Mouse (Mus musculus): Measurements from ENCODE around the gene Dmrt1.

Dmrt1 gene

GRCm38 (mm10) chr19:25505360-25506196, at the start of gene Dmrt1:
Gene Dmrt1, plus strand, starts transcription at chr19:25505618.
- POLR2A ChIA-PET: interaction anchor here (0.5 to 4.2 kb wide), 35 partner anchors 9 to 1045 kb away, joined by 3 to 27 read pairs (median 5); partner anchors contain the start of genes Dmrt2 (in 1 of the 4) and Dmrt3 (in 1 of the 4)
- CTCF ChIA-PET: interaction anchor here in 3 of 4 experiments (0.6 to 2.1 kb wide), 15 partner anchors 12 to 1150 kb away, joined by 3 to 14 read pairs (median 3); partner anchors contain the start of genes Dmrt2 (in 1 of the 3) and Dmrt3 (in 1 of the 3)

GRCm38 (mm10) chr19:25460760-25461159, 44.7 kb upstream of the Dmrt1 start:
- POLR2A ChIA-PET: interaction anchor here in 2 of 4 experiments (0.7 to 1.6 kb wide), 4 partner anchors 8 to 224 kb away, joined by 3 to 4 read pairs (median 3); partner anchors contain the start of gene Kank1 (in 1 of the 2)
- CTCF ChIA-PET: interaction anchor here in 2 of 4 experiments (0.9 to 3.5 kb wide), 4 partner anchors 9 to 163 kb away, joined by 3 to 12 read pairs (median 6); no protein-coding TSS in a partner anchor

- ChIA-PET CTCF (interaction anchor here (0.5 to 3.5 kb wide), 7 partner anchors 10 to 73 kb away, joined by 3 to 12 read pairs (median 6); no protein-coding TSS in a partner anchor), POLR2A (interaction anchor here in 3 of 4 experiments (0.5 to 1.3 kb wide), 10 partner anchors 11 to 500 kb away, joined by 3 to 6 read pairs (median 3); partner anchors contain the start of gene Cbwd1 (in 1 of the 3))
Measured at GRCm38 (mm10) chr19:25461553-25462320, 43.7 kb upstream of the Dmrt1 start.

GRCm38 (mm10) chr19:25475806-25476205, 29.6 kb upstream of the Dmrt1 start:
- ChIA-PET POLR2A (interaction anchor here in 3 of 4 experiments (0.5 to 3.2 kb wide), 15 partner anchors 10 to 730 kb away, joined by 3 to 19 read pairs (median 5); partner anchors contain the start of gene Dmrt1 (in 1 of the 3)), CTCF (interaction anchor here (0.6 to 1.7 kb wide), 53 partner anchors 11 to 477 kb away, joined by 3 to 14 read pairs (median 3); partner anchors contain the start of genes Dmrt1 (in 2 of the 4) and Dock8 (in 1 of the 4))

- POLR2A ChIA-PET: interaction anchor here in 3 of 4 experiments (0.7 to 3.3 kb wide), 18 partner anchors 8 to 518 kb away, joined by 3 to 23 read pairs (median 4); partner anchors contain the start of genes Dmrt1 (in 2 of the 3), Cbwd1 (in 1 of the 3) and Dmrt3 (in 1 of the 3)
- CTCF ChIA-PET: interaction anchor here in 1 of 4 experiments (0.7 kb wide), 1 partner anchor 149 kb away, joined by 3 read pairs; no protein-coding TSS in a partner anchor
Measured at GRCm38 (mm10) chr19:25479152-25479669, 26.2 kb upstream of the Dmrt1 start.

- POLR2A ChIA-PET: interaction anchor here in 3 of 4 experiments (0.7 to 3.3 kb wide), 10 partner anchors 8 to 74 kb away, joined by 3 to 23 read pairs (median 6); partner anchors contain the start of gene Dmrt1 (in 1 of the 3)
- CTCF ChIA-PET: no interaction called here
Measured at GRCm38 (mm10) chr19:25480820-25481219, 24.6 kb upstream of the Dmrt1 start.

- ChIA-PET CTCF (interaction anchor here in 3 of 4 experiments (0.5 to 2.0 kb wide), 4 partner anchors 9 to 39 kb away, joined by 3 to 7 read pairs (median 5); no protein-coding TSS in a partner anchor), POLR2A (interaction anchor here (0.5 to 2.3 kb wide), 33 partner anchors 8 to 1728 kb away, joined by 3 to 27 read pairs (median 3); partner anchors contain the start of genes Dmrt1 (in 2 of the 4), Cbwd1 (in 1 of the 4), Dmrt2 (in 1 of the 4) and Dock8 (in 1 of the 4))
Measured at GRCm38 (mm10) chr19:25486561-25486960, 18.9 kb upstream of the Dmrt1 start.

- ChIA-PET POLR2A (interaction anchor here in 3 of 4 experiments (0.6 to 2.3 kb wide), 23 partner anchors 9 to 1729 kb away, joined by 3 to 27 read pairs (median 4); partner anchors contain the start of genes Dmrt1 (in 2 of the 3), Cbwd1 (in 1 of the 3) and Dmrt2 (in 1 of the 3)), CTCF (interaction anchor here in 3 of 4 experiments (0.5 to 2.0 kb wide), 3 partner anchors 11 to 38 kb away, joined by 4 to 7 read pairs (median 6); no protein-coding TSS in a partner anchor)
Measured at GRCm38 (mm10) chr19:25487350-25487749, 18.1 kb upstream of the Dmrt1 start.

GRCm38 (mm10) chr19:25488546-25488945, 16.9 kb upstream of the Dmrt1 start:
- POLR2A ChIA-PET: interaction anchor here (0.6 to 2.7 kb wide), 42 partner anchors 8 to 756 kb away, joined by 3 to 23 read pairs (median 4); partner anchors contain the start of genes Dmrt1 (in 2 of the 4), Cbwd1 (in 1 of the 4), Dmrt3 (in 1 of the 4) and Kank1 (in 1 of the 4)
- CTCF ChIA-PET: interaction anchor here in 3 of 4 experiments (0.5 to 1.4 kb wide), 4 partner anchors 12 to 1271 kb away, joined by 3 to 4 read pairs (median 4); no protein-coding TSS in a partner anchor

- POLR2A ChIA-PET: interaction anchor here (0.6 to 2.7 kb wide), 29 partner anchors 8 to 1288 kb away, joined by 3 to 23 read pairs (median 4); partner anchors contain the start of genes Dmrt1 (in 2 of the 4), Cbwd1 (in 1 of the 4) and Dmrt3 (in 1 of the 4)
- CTCF ChIA-PET: interaction anchor here in 3 of 4 experiments (0.5 to 1.0 kb wide), 4 partner anchors 16 to 358 kb away, joined by 3 read pairs; no protein-coding TSS in a partner anchor
Measured at GRCm38 (mm10) chr19:25489546-25489945, 15.9 kb upstream of the Dmrt1 start.

GRCm38 (mm10) chr19:25497434-25497833, 8.0 kb upstream of the Dmrt1 start:
- ChIA-PET POLR2A (interaction anchor here in 2 of 4 experiments (0.6 to 0.8 kb wide), 2 partner anchors 10 to 14 kb away, joined by 3 to 4 read pairs; no protein-coding TSS in a partner anchor), CTCF (no interaction called here)

- CTCF ChIA-PET: interaction anchor here in 3 of 4 experiments (0.6 to 2.1 kb wide), 13 partner anchors 25 to 1151 kb away, joined by 3 to 14 read pairs (median 4); partner anchors contain the start of gene Dmrt3 (in 1 of the 3)
- POLR2A ChIA-PET: interaction anchor here (0.6 to 4.2 kb wide), 28 partner anchors 8 to 168 kb away, joined by 3 to 27 read pairs (median 5); partner anchors contain the start of genes Dmrt2 (in 1 of the 4) and Dmrt3 (in 1 of the 4)
Measured at GRCm38 (mm10) chr19:25504878-25505277, 540 bp upstream of the Dmrt1 start.

GRCm38 (mm10) chr19:25506616-25507015, 1.2 kb downstream of the Dmrt1 start:
- CTCF ChIA-PET: interaction anchor here in 1 of 4 experiments (1.1 to 1.2 kb wide), 2 partner anchors 11 to 13 kb away, joined by 3 to 4 read pairs; no protein-coding TSS in a partner anchor

GRCm38 (mm10) chr19:25514986-25515530, 9.6 kb downstream of the Dmrt1 start:
- CTCF ChIA-PET: interaction anchor here in 3 of 4 experiments (0.5 to 1.6 kb wide), 6 partner anchors 12 to 146 kb away, joined by 3 to 5 read pairs (median 3); no protein-coding TSS in a partner anchor
- POLR2A ChIA-PET: interaction anchor here in 2 of 4 experiments (0.5 to 2.2 kb wide), 9 partner anchors 9 to 91 kb away, joined by 3 to 14 read pairs (median 4); partner anchors contain the start of gene Dmrt1 (in 2 of the 2)

More at GRCm38 (mm10) chr19:25506616-25507015, 1.2 kb downstream of the Dmrt1 start:
- POLR2A ChIA-PET: interaction anchor here in 3 of 4 experiments (0.7 to 4.2 kb wide), 15 partner anchors 8 to 100 kb away, joined by 3 to 27 read pairs (median 6); no protein-coding TSS in a partner anchor

- ChIA-PET CTCF (interaction anchor here in 1 of 4 experiments (1.4 kb wide), 1 partner anchor 48 kb away, joined by 5 read pairs; no protein-coding TSS in a partner anchor), POLR2A (no interaction called here)
Measured at GRCm38 (mm10) chr19:25524156-25524555, 18.7 kb downstream of the Dmrt1 start.

- CTCF ChIA-PET: interaction anchor here in 3 of 4 experiments (0.5 to 1.7 kb wide), 7 partner anchors 8 to 1225 kb away, joined by 3 to 5 read pairs (median 3); no protein-coding TSS in a partner anchor
- POLR2A ChIA-PET: interaction anchor here in 3 of 4 experiments (0.7 to 1.9 kb wide), 11 partner anchors 9 to 87 kb away, joined by 3 to 10 read pairs (median 4); partner anchors contain the start of gene Dmrt1 (in 1 of the 3)
Measured at GRCm38 (mm10) chr19:25525726-25526125, 20.3 kb downstream of the Dmrt1 start.
